Mouse (Mus musculus) kidney, adult 2 months (tissue): Measurements from ENCODE around the gene Syt12.

Source experiments
- CTCF ChIP-seq: fragments of 200-500 bp; conservative IDR thresholded peaks from 2 replicates; pipeline ENCODE4 v1.5.1; 2011; ENCODE audit warnings: low read depth, mild to moderate bottlenecking, control low read depth, low read length, moderate library complexity, mixed read lengths; ENCODE audit not compliant: insufficient read depth, insufficient read length
- POLR2A ChIP-seq: fragments of 200-500 bp; IDR thresholded peaks from one replicate; pipeline ENCODE4 v1.6.1; 2011; ENCODE audit warnings: low read depth, low read length, control low read depth

DNA sequence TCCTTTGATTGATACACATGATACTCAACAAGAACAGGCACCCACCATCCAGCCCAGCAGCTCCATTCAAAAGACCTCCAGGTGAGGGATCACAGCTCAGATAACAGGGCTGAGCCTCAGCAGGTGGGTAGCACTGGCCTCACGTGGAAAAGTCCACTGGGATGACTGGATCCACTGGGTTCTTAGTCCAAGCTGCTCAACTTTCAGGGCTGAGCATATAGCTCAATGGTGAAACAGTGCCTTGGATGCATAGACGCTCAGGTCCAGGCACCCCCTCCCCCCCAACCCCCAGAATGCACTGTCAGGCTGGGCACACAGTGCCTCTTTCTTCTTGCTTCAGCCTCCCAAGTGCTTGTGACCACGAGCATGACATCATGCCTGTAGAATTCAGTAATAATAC is 54.2 kb downstream of the Syt12 start:
- no peak for TF ChIP-seq CTCF
- TF ChIP-seq POLR2A, result no peak
